Mouse (Mus musculus) regulatory T cell (primary cell): ENCODE measurements around the gene Sez6l2.
"Not testable (repeated sequence)": the region's sequence is repeated elsewhere in the genome, so short reads cannot be mapped to it uniquely, and the experiment has no call there.

Experiments used
- in situ Hi-C: fragments of 300-600 bp; cut with MboI, MseI; formaldehyde crosslinking; loops from one replicate; pipeline ENCODE4 v1.15.1; 2025; ENCODE audit warnings: high pct_unique_total_duplicates

Sez6l2 gene

DNA sequence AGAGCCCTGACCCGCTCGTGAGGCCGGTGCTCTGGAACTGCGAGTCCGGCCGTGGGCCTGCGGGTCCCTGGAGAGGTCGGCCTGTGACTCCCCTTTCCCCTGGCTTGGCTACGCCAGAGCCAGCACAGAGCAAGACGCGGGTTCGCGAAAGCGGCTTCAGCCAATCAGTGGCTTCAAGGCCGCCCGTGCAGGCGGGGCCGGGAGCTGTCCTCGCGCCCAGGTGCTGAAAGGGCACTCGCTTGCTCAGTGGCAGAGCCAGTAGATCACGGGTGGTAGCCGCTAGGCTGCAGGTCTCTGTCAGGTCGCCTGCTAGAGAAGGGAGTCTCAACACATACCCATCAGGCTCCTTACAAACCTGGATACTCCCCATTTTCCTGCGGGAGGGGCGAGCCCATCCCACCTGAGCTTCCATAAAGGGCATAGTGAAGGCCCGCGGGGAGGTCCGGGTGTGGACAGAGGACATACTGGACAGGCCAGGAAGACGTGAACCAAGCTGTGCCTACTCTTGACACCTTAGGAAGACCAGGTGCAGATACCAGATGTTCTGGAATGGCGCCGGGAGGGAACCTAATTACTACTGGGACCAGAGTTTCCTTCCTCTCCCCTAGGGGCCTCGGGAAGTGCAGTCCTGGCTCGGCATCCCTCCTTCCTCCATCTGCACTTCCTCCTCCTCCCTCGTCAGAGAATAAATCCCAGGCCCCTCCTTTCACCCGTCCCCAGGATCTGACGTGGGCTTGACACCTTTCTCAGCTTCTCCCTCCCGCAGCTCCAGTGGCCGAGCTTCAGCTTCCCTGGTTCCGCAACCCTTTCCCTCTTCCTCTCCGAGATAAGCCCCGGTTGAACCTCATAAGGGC is at the start of gene Sez6l2:
Gene Sez6l2, plus strand, starts transcription at position 771 of the 854 bp plus-strand sequence.
- in situ Hi-C loops, result loop anchor here (5.0 kb wide), 1 partner anchor 118 kb away; the partner anchor contains the start of gene 4930451I11Rik

DNA sequence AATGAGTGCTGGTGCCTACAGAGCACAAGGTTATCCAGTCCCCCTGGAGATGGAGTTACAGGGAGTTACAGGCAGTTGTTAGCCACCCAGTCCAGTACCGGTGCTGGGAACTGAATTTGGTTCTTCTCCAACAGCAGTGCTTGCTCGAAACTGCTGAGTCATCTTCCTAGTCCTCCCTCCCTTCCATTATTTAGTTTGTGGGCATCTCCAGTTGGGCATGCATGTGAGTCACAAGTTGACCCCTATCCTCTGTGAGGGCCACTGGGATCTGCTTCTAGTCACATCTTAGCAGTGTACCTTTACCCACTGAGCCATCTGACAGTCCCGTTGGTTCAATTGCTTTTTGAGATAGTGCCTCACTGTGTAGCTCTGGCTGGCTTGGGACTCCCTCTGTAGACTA is 44.8 kb upstream of the Sez6l2 start:
- in situ Hi-C loops, result no loop called here

DNA sequence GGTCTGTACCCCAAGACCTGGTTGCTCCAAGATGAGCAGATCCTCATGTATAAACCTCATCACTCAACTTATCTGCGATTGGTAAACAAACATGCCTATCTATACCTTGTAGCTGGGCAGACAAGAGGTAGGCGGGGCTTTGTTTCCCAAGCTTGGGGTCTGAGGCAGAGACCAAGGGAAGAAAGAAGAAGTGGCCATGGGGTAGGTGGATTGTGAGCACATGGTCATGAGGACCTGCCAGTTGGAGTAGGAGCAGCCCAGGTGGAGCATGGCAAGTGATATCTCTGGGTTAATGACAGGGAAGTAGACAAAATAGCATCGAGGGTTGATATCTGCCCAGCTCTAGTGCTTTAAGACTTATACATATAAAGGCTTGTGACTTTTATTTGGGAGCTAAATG is 35.5 kb upstream of the Sez6l2 start:
- in situ Hi-C loops, result no loop called here

DNA sequence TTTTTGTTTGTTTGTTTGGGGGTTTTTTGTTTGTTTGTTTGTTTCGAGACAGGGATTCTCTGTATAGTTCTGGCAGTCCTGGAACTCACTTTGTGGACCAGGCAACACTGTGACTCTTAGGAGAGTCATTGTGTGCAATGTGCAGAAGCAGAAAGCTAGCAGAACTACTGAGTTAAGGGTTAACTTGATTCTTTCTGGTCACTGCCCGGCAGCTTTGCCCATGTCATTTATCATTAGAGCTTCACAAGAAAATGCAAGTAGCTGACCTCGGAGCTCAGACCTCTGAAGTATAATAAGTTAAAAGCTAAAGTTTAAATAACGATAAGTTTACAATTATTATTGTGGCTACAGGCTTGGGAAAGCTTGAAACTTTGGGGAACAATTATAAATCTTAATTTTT is 32.0 kb upstream of the Sez6l2 start:
- in situ Hi-C loops, result not testable (repeated sequence)

DNA sequence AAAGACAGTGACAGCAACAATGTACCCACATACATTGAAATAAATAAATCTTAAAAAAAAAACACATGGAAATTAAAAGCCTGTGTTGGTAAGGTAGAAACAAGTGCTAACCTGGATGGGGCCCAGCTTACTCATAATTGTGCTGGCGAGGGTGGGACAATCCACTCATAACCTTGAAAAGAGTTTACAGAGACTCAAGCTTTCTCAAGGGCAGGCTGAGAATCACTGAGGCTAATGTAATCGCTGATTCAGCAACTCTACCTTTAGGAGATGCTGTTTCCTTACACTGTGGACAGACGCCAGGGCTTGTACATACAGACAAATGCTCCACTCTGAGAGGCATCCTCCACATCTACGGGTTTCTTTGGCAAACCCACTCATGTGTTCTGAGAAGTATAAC is 30.4 kb upstream of the Sez6l2 start:
- in situ Hi-C loops, result no loop called here

DNA sequence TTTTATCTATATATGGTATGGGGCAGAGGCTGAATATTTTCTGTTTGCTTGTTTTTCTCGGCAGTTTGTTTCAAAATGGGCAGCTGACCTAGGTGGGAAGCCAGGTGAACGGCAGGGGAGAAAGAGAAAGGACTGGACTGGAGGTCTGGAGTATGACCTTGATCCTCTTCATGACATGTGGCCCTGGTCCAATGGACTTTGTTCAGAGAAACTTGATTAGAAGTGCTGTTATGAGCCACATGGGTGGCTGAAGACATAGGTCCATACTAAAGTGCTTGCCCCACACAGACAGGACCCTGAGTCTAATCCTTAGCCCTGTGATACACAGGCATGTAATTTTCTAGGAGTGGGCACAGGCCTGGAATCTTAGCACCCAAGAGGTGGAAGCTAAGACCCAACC is 28.8 kb upstream of the Sez6l2 start:
- in situ Hi-C loops, result no loop called here

DNA sequence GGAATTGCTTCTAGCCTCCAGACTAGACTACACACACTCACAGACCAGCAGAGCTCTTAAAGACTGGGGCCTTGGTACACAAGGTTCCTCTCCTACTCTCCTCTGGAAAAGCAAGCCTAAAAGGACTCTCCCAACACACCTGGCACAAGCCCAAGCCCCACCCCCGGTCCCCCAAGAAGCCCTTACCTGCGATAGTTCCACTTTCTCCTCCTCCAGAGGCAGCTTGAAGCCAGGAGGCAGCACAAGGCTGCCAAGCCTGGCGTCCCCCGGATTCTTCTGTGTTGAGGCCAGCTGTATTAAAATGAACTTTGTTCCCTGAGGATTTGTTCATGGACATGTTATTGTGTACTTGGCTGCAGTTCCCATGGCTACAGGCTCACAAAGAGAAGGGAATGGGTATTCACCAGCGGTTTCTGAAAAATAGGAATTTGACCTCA is 27.7 kb upstream of the Sez6l2 start, which contains the start of gene Tmem219:
Gene Tmem219, minus strand, starts transcription at position 294 of the 437 bp plus-strand sequence.
- in situ Hi-C loops, result no loop called here

DNA sequence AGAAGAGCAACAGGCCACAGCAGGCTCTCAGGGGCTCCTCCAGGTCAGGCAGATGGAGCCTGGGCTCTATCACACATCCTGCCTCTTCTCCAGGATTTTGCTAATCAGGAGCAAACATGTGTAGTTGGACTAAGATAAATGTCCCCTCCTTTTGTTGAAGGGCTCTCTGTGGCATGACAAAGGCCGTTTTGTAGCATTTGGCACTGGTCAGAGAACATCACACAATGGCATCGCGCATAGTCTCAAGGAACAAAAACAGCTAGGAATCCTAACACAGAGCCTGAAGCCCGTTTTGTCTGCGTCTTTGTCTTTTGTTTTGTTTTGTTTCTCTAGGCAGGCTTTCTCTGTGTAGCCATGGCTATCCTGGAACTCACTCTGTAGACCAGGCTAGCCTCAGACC is 26.4 kb upstream of the Sez6l2 start:
- in situ Hi-C loops, result no loop called here

DNA sequence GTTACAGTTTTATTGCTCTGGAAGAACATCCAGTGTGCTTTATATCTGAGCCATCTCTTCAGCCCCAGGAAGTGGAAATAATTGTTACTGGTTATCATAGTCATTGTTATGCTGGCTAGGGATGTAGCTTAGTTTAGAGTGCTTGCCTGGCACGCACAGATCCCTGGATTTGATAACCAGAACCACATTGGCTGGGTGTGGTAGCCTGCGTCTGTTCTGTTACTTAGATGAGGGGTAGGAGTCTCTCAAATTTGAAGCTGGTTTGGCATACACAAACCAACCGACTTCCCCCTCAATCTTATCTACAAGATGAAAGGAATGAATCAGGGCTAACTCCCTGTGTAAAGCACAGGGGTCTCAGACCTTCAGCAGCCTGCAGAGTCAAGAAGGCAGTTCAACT is 24.1 kb upstream of the Sez6l2 start:
- in situ Hi-C loops, result loop anchor here (5.0 kb wide), 1 partner anchor 49 kb away; no protein-coding TSS in a partner anchor

DNA sequence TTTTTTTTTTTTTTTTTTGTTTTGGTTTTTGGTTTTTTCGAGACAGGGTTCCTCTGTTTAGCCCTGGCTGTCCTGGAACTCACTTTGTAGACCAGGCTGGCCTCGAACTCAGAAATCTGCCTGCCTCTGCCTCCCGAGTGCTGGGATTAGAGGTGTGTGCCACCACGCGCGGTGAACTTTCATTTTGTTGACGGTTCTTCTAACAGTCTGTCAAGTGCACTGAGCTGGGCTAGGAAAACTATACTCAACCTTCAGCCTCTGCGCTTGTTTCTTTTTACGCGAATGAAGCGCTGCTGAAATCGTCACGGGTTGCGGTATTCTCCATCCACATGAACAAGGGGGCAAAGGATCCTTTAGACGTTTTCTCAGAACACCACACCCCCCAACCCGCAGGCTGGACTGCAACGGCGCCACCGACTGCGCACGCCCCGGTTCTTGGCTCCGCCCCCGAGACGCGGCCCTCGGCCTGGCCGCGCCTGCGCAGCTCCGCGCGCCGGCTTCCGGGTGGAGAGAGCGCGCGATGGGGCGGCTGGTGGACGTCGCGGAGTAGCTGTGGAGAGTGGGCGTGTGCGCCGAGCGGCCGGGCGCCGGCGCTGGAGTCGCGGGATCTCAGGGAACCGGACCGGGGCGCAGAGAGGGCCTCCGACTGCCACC is 21.9 kb upstream of the Sez6l2 start, which contains the start of gene Kctd13:
Gene Kctd13, plus strand, starts transcription at position 496 of the 654 bp plus-strand sequence.
- in situ Hi-C loops, result loop anchor here (5.0 kb wide), 1 partner anchor 51 kb away; no protein-coding TSS in a partner anchor

DNA sequence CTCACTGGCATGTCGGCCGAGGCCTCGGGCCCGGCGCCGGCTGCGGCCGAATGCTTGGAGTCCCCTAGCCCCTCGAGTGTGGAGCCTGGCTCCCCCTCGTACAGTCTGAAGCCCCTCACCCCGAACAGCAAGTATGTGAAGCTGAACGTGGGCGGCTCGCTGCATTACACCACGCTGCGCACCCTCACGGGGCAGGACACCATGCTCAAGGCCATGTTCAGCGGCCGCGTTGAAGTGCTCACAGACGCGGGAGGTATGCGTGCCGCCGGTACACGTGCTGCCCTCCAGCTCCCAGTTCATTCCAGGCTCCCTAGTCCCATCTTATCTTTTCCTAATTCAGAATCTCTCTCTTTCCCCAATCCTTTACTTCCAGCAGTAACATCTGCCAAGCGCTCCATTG is 21.3 kb upstream of the Sez6l2 start:
- in situ Hi-C loops, result loop anchor here (5.0 kb wide), 1 partner anchor 52 kb away; no protein-coding TSS in a partner anchor

DNA sequence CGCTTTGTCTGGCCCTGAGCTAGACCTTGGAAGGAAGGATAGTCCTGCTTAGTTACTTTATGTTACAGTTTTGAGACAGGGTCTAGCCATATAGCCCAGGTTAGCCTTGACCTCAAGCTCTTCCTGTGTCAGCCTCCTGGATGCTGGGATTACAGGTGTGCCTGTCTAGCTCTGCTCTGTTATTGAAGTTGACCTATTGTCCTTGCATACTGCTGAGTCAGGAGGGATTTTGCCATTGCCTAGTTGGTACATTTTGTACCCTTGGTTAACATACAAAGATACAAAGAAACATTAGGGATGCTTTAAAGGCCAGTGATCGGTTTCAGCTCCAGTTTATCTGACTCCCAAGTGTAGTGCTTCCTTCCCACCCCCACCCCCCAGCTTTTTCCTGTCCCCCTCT is 17.7 kb upstream of the Sez6l2 start:
- in situ Hi-C loops, result no loop called here

DNA sequence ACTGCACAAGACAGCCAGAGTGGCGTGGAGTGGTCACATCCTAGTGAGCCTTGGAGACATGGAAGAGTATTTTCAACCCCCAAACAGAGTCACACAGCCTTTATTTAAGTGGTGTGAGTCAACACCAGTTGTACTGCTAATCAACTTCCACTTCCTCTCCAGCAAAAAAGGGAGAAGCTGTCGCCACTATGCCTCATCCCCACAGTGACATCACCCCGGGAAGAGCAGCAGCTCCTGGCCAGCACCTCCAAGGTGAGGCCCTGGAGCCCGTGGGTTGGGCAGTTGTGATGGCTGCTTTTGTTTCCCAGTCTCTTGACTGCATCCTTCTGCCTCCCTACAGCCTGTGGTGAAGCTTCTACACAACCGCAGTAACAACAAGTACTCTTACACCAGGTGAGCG is 9.2 kb upstream of the Sez6l2 start:
- in situ Hi-C loops, result no loop called here

DNA sequence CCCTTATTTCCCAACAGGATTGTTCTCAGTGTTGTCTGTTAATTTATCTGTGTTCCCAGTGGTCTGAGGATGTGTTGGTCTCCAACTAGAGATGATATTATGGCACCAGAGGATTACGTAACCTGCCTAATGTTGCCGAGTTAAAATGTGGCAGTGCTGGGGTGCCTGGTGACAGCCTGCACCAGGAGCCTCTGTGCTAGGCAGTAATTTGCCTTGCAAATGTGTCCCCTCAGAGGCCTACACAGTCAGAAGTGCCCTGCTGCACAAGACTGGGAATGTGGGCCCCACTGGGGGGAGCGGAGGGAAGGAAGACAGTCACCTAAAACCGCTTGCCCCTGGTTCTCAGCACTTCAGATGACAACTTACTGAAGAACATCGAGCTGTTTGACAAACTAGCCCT is 8.6 kb upstream of the Sez6l2 start:
- in situ Hi-C loops, result no loop called here

DNA sequence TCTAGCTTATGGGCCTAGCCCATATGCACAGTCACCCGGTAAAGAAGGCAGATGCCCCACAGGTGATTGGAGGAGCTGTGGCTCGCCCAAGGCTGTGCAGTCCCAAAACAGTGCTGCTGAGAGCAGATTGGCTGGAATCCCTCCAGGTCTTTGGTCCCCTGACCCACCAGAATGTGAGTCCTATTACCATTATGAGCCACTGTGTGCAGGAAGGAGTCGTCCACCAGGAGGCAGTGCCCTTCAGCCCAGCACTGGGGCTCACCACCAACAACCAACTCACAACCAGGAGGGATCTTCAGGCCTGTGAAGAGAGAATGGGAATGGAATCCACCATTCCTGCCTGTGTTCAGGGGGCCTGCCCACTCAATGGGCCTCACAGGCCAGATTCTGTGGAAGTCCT is 3.8 kb upstream of the Sez6l2 start:
- in situ Hi-C loops, result no loop called here

DNA sequence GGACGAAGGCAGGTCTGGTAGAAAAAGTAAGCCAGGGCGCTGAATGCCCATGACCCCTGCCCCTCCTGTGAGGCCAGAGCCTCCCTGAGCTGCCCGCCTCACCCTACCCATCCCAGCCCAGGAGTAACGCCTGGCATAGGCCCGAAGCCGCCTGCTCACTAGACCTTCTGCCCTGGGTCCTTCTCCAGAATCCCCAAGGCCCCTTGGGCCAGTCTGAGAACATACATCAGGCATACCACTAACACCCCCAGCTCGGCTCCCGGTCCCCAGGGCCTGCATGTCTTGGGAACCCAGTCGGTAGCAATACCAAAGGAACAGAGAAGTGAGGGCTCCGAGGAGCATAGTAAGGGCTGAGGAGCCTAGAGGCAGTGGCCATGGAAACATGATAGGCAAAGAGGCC is 1.7 kb upstream of the Sez6l2 start:
- in situ Hi-C loops, result no loop called here

DNA sequence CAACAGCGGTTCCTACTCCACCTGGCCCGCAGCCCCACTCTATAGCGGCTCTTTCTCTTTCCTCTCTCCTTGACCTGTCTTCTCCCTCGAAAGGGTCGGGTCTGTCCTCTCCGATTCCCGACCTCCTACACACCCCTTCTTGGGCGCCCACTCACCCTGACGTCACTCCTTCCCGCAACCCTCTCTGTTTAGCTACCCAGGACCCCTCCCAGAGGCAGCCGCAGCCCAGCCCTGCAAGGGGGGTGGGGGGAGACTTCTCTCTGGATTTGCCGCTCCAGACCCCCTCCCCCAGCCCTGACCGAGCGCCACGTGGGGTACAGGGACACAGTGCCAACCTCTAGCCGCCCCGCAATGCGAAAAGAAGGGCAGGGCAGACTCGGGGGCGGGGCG is 965 bp upstream of the Sez6l2 start, which contains the start of gene Asphd1:
Gene Asphd1, minus strand, starts transcription at position 180 of the 390 bp plus-strand sequence.
- in situ Hi-C loops, result no loop called here

DNA sequence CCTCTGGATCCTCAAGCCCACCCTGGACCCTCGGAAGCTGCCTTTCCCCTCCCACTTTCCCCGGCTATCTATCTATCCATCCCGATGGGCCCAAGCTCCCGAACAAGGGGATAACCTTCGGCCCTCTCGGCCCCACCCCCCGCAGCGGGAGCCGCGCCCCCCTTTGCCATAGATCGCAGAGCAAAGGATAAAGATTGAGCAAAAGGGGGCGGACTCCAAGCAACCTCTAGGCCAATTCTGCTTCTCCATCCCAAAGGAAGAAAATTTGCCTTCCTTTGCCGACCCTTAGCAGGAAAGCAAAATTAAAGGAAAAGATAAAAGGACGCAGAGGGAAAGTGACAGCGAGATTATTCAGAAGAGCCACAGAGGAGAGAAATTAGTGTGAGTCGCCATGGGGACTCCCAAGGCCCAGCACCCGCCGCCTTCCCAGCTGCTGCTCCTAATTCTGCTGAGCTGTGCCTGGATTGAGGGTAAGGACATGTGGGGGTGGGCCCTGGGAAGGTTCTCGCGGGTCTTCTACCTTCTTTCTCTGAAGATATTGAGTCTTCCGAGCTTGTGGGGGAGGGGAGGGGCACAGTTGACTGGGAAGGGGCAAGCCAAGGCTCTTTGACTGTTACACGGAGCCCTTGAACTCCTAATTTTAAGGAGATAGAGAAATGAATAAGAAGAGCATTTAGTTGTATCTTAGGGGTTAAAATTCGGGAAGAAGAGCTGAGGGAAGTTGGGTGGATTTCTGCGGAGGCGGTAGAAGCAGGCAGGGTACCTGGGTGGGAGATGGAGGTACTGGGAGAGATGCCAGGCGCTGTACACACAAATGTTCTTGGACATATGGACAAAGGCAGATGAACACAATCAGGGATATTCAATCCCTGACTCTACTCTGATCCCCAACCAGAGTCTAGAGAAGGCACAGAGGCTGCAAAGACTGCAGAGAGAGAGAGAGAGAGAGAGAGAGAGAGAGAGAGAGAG is 568 bp downstream of the Sez6l2 start:
- in situ Hi-C loops, result loop anchor here (5.0 kb wide), 1 partner anchor 119 kb away; the partner anchor contains the start of gene 4930451I11Rik

DNA sequence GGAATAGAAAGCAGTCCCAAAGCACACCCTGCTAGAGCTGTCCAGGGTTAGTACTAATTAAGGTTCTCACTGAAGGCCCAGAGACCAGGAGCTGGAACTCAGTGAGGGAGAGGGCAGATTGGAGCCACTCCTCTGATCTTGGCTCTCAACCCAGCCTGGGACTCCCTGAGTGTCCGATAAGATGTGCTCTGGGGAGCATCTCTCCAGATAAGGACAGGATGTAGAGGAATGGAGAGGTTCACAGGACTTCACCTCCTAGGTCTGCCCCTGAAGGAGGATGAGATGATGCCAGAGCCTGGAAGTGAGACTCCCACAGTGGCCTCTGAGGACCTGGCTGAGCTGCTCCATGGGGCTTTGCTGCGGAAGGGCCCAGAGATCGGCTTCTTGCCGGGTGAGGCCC is 1.4 kb downstream of the Sez6l2 start:
- in situ Hi-C loops, result loop anchor here (5.0 kb wide), 1 partner anchor 119 kb away; the partner anchor contains the start of gene 4930451I11Rik

DNA sequence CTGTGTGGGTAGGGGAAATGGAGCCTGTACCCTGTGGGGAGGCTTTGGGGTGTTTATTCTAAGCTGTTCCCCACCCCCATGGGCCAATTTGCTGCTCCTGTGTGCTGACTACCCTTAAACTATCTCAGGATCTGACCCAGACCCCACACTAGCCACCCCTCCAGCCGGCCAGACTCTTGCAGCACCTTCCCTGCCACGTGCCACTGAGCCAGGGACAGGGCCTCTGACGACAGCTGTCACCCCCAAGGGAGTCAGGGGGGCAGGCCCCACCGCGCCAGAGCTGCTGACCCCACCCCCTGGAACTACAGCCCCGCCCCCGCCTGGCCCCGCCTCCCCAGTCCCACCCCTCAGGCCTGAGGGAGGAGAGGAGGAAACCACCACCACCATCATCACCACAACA is 2.3 kb downstream of the Sez6l2 start:
- in situ Hi-C loops, result loop anchor here (5.0 kb wide), 1 partner anchor 120 kb away; the partner anchor contains the start of gene 4930451I11Rik

DNA sequence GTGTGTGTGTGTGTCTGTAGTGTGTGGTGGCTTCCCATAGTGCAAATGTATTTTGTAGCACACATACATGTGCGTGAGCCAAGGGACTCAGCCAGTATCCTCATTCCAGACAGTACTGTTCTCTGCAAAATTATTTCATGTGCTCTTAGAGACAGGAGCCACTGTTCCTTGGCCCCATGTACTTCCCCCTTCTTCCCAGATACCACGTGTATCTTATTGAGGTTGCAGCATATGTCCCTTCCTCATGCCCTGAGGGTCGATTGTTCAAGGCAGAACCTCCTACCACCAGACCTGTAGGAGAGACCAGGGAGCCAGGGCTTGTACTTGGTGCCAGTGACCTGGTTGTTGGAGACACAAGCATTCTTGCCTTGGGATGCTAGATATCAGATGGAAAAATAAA is 4.8 kb downstream of the Sez6l2 start:
- in situ Hi-C loops, result no loop called here
